Mouse (Mus musculus): ENCODE measurements at regions not wholly inside any gene's neighbourhood (a gene's known extent, or its start where the extent isn't known, plus 50 kb on each side); places are given as distances from the start of the nearest gene placed in this dataset.

DNA sequence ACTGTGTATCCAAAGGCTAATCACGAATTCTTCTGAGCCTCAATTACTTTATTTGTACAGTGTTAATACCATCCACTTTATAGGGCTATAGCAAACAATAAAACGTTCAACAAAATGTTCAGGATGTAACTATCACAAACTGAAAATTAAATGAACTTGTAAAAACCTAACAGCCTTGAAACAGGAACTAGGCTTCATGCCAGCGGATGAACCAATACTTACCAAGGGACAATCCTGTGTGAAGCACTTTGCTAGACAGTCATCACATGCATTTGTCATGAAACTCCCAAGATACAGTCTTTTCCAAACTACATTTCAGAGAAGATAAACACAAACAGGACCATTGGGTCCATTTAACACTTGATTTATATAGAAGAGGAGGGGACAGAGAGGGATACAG lies 228.9 kb upstream of the Gm12728 start:
- 72% methylated on average over 3 of the region's 3 CpGs for WGBS
- Histone ChIP-seq H3K36me3 (no peaks in the 10 kb centered on the region), H3K9ac (replicated peaks) (no peak overlapping the region), H3K27ac (no peak overlapping the region), H3K4me2 (no peak overlapping the region), H3K9me3 (no peaks in the 10 kb centered on the region), H3K4me3 (replicated peaks) (no peak overlapping the region), H3K27me3 (no peaks in the 10 kb centered on the region), H3K4me1 (replicated peaks) (peaks cover 7% of the 10 kb centered on the region)
- ATAC-seq (ENCODE audit: insufficient number of reproducible peaks, insufficient read depth, low FRiP score, low TSS enrichment, low read depth): no peak

DNA sequence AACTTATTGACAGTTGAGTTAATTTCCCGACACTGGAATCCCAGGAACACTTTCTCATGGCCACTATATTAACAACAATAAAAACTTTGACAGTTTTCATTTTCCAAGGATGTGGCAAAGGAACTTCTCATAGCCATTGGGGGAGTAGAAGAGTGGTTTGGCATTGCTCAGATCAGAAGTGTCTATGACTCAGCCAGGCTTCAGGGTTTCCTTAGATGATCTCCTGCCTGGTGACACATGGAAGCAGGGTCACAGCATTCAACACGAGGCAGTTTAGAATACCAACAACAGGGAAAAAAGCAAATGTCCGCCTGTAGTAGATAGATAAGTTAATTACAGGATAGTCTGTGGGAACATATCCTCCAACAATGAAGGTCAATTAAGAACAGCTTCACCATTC lies 228.1 kb upstream of the Gm12728 start:
- Histone ChIP-seq H3K27me3 (no peaks in the 10 kb centered on the region), H3K9ac (replicated peaks) (no peak overlapping the region), H3K4me3 (replicated peaks) (no peak overlapping the region), H3K27ac (no peak overlapping the region), H3K9me3 (no peaks in the 10 kb centered on the region), H3K4me1 (replicated peaks) (peaks cover 7% of the 10 kb centered on the region), H3K36me3 (no peaks in the 10 kb centered on the region), H3K4me2 (no peak overlapping the region)
- ATAC-seq (ENCODE audit: insufficient number of reproducible peaks, insufficient read depth, low FRiP score, low TSS enrichment, low read depth): no peak
- WGBS: 83% methylated on average over 3 of the region's 3 CpGs

DNA sequence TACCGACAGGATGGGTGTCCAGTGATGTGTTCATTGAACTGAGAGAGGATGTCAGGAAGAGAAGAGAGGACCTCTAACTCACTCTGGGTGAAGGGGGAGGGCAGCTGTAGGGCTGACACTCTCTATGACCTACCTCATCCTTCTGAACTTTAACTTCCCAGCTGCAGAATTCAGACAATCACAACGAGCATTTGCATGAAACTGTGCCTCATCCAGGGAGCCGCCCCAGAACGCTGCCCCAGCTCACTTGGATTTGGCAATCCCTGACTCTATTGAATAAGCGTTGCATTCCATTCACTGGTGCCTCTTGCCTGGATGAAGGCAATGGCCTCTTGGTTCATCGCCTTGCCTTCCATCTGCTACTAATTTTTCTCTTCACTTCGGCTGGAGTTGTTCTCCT lies 223.9 kb upstream of the Gm12728 start:
- WGBS: 90% methylated on average over 7 of the region's 7 CpGs
- H3K4me2 ChIP-seq: no peak overlapping the region
- H3K27ac ChIP-seq: no peak overlapping the region

DNA sequence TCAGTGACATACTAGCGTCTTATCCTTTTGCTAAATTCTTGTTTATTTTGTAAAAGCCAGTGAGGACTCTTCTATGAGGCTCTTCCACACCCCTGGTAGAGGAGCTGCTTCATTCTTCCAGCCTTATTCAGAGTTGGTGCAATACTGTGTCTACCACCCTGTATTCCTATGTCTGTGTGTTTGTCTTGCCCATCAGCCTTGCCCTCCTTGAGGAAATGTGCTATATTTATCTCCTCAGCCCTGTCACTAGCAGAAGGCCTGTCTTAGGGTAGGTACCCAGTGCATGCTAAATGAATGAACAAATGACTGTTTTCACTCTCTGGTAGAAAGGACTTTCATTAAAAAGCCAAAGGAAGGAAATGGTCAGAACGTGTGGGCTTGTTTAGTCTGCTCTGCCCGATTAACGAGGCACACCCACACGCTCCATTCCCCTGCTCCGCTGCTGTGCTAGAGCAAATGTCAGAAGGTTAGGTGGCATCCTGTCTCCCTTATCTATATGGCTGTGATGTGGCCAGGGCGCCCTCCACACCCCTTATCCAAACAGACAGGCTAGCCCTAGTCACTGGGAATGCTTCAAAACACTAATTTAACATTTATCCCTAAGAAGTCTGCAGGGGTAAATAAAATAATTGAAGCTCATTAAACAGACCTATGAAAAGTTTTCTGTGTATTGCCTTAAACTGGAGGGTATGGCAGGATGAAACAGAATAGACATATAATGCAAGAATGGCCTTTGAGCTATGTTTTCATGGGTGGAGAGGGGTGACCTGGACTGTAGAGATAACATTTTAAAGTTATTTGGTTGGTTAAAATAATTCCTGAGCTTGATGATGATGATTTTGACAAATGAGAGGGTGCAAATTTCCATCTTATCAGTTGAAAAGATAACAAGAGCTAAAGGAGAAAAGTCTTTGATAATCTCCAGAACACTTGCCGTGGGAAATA lies 222.9 kb upstream of the Gm12728 start:
- H3K4me1 ChIP-seq (replicated peaks): no peaks in the 10 kb centered on the region
- no peak for ATAC-seq (ENCODE audit: insufficient number of reproducible peaks, insufficient read depth, low FRiP score, low TSS enrichment, low read depth)
- no peaks in the 10 kb centered on the region for H3K36me3 ChIP-seq
- H3K4me2 ChIP-seq: no peak overlapping the region
- no peaks in the 10 kb centered on the region for H3K9me3 ChIP-seq
- H3K4me3 ChIP-seq (replicated peaks): no peak overlapping the region
- no peak overlapping the region for H3K27ac ChIP-seq
- H3K27me3 ChIP-seq: no peaks in the 10 kb centered on the region
- H3K9ac ChIP-seq (replicated peaks): no peak overlapping the region
- WGBS: 60% methylated on average over 8 of the region's 8 CpGs

More for the DNA sequence above, 223.9 kb upstream of the Gm12728 start:
- ATAC-seq (ENCODE audit: insufficient number of reproducible peaks, insufficient read depth, low FRiP score, low TSS enrichment, low read depth): no peak
- Histone ChIP-seq H3K4me1 (replicated peaks) (no peaks in the 10 kb centered on the region), H3K36me3 (no peaks in the 10 kb centered on the region), H3K27me3 (no peaks in the 10 kb centered on the region), H3K9ac (replicated peaks) (no peak overlapping the region), H3K4me3 (replicated peaks) (no peak overlapping the region), H3K9me3 (no peaks in the 10 kb centered on the region)

DNA sequence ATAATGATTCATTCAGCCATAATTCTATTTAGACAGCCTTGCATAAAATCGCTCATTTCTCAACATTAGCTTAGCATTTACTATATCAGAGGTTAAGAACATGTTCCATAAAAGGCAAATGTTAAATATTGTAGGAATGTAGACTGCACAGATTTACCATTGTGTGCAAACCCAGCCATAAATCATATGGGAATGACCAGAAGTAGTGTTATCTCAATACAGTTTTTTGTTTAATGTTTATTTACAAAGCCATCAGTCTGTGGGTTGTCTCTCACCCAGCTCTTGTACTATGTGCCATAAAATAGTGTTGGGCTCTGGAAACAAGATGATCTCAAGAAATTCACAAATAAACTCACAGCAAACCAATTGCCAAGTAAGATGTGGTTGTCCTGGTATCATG lies 220.0 kb upstream of the Gm12728 start:
- 91% methylated on average over 1 of the region's 1 CpGs for WGBS
- Histone ChIP-seq H3K36me3 (no peaks in the 10 kb centered on the region), H3K9me3 (no peaks in the 10 kb centered on the region), H3K27me3 (no peaks in the 10 kb centered on the region), H3K4me1 (replicated peaks) (no peaks in the 10 kb centered on the region), H3K4me2 (no peak overlapping the region), H3K4me3 (replicated peaks) (no peak overlapping the region), H3K9ac (replicated peaks) (no peak overlapping the region), H3K27ac (no peak overlapping the region)
- no peak for ATAC-seq (ENCODE audit: insufficient number of reproducible peaks, insufficient read depth, low FRiP score, low TSS enrichment, low read depth)

DNA sequence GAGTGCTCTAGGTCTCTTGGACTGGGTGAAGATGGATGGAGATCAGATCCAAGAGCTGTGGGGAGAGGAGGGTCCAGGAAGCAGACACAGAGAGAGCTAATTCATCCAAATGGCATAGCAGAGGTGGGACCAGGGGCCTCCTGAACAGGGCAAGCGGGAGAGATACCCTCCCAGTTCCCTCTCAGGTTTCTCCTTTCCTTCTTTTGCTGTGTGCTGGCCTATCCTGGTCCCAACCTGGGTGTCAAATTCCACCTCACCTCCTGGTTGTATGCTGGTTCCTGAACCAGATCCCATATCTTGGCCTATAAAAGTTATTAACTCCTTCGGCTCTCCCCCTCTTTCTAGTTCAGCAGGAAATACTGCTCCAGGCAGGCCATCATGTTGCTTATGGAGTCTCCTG lies 214.1 kb upstream of the Gm12728 start:
- Histone ChIP-seq H3K36me3 (no peaks in the 10 kb centered on the region), H3K9me3 (no peaks in the 10 kb centered on the region), H3K9ac (replicated peaks) (no peak overlapping the region), H3K4me3 (replicated peaks) (no peak overlapping the region), H3K27ac (peak overlapping the region; percentile 66), H3K4me1 (replicated peaks) (peaks cover 5% of the 10 kb centered on the region), H3K27me3 (no peaks in the 10 kb centered on the region), H3K4me2 (no peak overlapping the region)
- ATAC-seq (ENCODE audit: insufficient number of reproducible peaks, insufficient read depth, low FRiP score, low TSS enrichment, low read depth): peak; percentile 73
- 30% methylated on average over 2 of the region's 2 CpGs for WGBS

DNA sequence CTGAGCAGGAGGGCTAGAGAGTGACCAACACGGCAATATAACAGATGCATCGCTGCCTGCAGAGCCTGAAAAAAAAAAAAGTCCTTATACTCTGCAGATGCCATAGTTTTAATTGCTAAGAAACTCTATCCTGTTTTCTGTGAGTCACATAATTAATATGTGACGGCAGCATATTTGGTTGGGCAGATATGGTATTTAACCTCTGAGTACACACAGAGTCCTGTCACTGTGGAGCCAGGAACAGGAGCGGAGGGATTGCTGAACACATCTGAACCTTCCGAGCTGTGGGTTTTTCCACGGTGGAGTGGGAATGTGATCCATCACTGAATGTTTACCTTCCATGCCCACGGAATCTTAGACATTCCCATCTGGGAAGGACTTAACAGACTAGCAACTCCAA lies 208.7 kb upstream of the Gm12728 start:
- WGBS: 58% methylated on average over 7 of the region's 7 CpGs
- H3K27me3 ChIP-seq: no peaks in the 10 kb centered on the region
- ATAC-seq (ENCODE audit: insufficient number of reproducible peaks, insufficient read depth, low FRiP score, low TSS enrichment, low read depth): no peak
- H3K27ac ChIP-seq: no peak overlapping the region
- H3K4me3 ChIP-seq (replicated peaks): no peak overlapping the region
- peaks cover 13% of the 10 kb centered on the region; the same call in 1 of the 2 replicates for H3K4me1 ChIP-seq (replicated peaks)
- no peaks in the 10 kb centered on the region for H3K9me3 ChIP-seq
- H3K9ac ChIP-seq (replicated peaks): no peak overlapping the region
- no peak overlapping the region for H3K4me2 ChIP-seq
- no peaks in the 10 kb centered on the region for H3K36me3 ChIP-seq

DNA sequence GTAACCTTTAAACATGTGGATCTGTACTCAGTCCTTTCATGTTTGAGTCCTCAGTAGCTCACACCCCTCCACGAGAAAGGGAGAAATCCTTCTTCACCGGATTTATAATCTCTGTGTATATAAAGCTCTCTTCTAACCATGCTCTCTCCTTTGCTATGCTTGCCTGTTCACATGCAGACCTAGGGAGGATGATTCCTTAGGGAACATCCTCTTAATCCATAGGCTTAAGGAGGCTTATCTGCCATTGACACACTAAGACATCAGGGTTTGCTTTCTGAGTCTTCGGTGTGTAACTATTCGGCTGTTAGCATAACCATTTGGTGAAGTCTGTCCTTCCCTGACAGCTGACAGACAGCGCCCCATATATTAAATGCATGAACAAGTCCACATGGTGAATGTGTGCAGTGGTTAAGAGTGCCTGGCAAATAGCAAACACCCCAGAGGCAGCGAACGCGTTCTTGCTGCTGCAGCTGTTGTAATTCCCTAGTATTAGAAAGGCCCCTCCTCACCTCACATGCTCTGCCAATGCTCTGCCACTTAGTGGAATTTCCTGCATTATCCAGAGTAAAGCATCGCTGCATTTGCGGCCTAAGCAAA lies 205.2 kb upstream of the Gm12728 start:
- no peak overlapping the region for H3K27ac ChIP-seq
- no peak overlapping the region for H3K4me2 ChIP-seq
- H3K27me3 ChIP-seq: no peaks in the 10 kb centered on the region
- 64% methylated on average over 10 of the region's 10 CpGs for WGBS
- H3K36me3 ChIP-seq: no peaks in the 10 kb centered on the region
- ATAC-seq (ENCODE audit: insufficient number of reproducible peaks, insufficient read depth, low FRiP score, low TSS enrichment, low read depth): no peak
- no peaks in the 10 kb centered on the region for H3K9me3 ChIP-seq
- no peak overlapping the region for H3K4me3 ChIP-seq (replicated peaks)
- peaks cover 13% of the 10 kb centered on the region; the same call in 1 of the 2 replicates for H3K4me1 ChIP-seq (replicated peaks)
- H3K9ac ChIP-seq (replicated peaks): no peak overlapping the region

DNA sequence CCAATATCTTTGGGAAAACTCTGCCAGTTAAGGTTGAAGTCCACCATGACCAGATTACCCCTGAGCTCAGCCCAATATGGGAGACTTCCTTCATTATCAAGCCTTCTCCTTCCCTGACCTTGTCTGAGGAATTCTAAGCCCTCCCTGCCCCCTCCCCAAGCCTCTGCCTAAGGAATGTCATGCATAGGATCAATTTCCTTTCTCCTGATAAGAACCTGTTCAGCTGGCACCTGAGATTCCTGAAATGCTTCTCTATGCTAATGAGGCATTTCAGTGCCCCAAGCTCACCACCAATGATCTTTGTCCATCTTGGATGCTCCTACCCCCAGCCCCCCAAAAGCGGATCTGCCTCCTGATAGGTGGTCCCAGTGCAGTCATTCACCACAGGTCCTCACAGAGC lies 186.0 kb upstream of the Gm12728 start:
- Histone ChIP-seq H3K4me3 (replicated peaks) (no peak overlapping the region), H3K27me3 (no peaks in the 10 kb centered on the region), H3K27ac (no peak overlapping the region), H3K4me2 (no peak overlapping the region), H3K36me3 (no peaks in the 10 kb centered on the region), H3K9me3 (no peaks in the 10 kb centered on the region), H3K4me1 (replicated peaks) (no peaks in the 10 kb centered on the region; the same call in 1 of the 2 replicates), H3K9ac (replicated peaks) (no peak overlapping the region)
- WGBS: 79% methylated on average over 1 of the region's 1 CpGs
- no peak for ATAC-seq (ENCODE audit: insufficient number of reproducible peaks, insufficient read depth, low FRiP score, low TSS enrichment, low read depth)

DNA sequence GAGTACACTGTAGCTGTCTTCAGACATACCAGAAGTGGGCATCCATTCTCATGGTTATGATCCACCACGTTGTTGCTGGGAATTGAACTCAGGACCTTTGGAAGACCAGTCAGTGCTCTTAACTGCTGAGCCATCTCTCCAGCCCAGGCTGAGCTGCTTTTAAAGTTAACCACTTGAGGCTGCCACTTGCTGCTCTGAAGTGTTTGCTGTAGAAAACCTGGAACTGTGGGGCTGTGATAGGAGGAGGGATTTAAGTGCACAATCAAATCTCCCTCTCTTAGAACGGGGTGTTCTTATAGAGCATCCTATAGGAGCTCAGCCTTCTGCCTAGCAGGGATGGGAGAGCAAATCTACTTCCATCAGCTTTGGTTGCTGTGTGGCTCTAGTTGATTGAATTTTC lies 185.1 kb upstream of the Gm12728 start:
- H3K27me3 ChIP-seq: no peaks in the 10 kb centered on the region
- 82% methylated on average over 2 of the region's 2 CpGs for WGBS
- H3K9ac ChIP-seq (replicated peaks): no peak overlapping the region
- no peak overlapping the region for H3K4me2 ChIP-seq
- no peaks in the 10 kb centered on the region; the same call in 1 of the 2 replicates for H3K4me1 ChIP-seq (replicated peaks)
- H3K4me3 ChIP-seq (replicated peaks): no peak overlapping the region
- ATAC-seq (ENCODE audit: insufficient number of reproducible peaks, insufficient read depth, low FRiP score, low TSS enrichment, low read depth): no peak
- H3K9me3 ChIP-seq: no peaks in the 10 kb centered on the region
- no peaks in the 10 kb centered on the region for H3K36me3 ChIP-seq
- no peak overlapping the region for H3K27ac ChIP-seq

DNA sequence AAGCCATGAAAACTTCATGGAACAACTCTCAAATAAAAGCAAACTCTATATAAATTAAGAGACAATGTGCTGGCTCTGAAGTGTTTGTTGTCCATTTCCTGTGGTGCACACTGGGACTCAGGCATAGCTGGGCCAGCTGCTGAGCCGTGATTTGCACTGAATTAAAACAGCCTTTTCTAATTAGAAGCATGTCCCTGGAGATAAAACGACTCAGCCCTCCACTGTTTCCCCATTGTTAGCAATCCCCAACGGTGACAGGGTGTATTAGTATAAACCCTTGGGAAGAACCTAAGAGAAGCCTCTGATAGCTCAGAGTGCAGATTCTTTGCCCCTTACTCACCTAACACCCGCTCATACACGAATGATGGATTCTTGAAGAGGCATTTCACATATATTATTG lies 182.9 kb upstream of the Gm12728 start:
- no peak for ATAC-seq (ENCODE audit: insufficient number of reproducible peaks, insufficient read depth, low FRiP score, low TSS enrichment, low read depth)
- Histone ChIP-seq H3K4me2 (no peak overlapping the region), H3K4me1 (replicated peaks) (no peaks in the 10 kb centered on the region; the same call in 1 of the 2 replicates), H3K9me3 (no peaks in the 10 kb centered on the region), H3K36me3 (no peaks in the 10 kb centered on the region), H3K27ac (no peak overlapping the region), H3K27me3 (no peaks in the 10 kb centered on the region), H3K4me3 (replicated peaks) (no peak overlapping the region), H3K9ac (replicated peaks) (no peak overlapping the region)
- 22% methylated on average over 5 of the region's 5 CpGs for WGBS
